Mouse (Mus musculus): Measurements from ENCODE around the gene Hoxd11.

DNA sequence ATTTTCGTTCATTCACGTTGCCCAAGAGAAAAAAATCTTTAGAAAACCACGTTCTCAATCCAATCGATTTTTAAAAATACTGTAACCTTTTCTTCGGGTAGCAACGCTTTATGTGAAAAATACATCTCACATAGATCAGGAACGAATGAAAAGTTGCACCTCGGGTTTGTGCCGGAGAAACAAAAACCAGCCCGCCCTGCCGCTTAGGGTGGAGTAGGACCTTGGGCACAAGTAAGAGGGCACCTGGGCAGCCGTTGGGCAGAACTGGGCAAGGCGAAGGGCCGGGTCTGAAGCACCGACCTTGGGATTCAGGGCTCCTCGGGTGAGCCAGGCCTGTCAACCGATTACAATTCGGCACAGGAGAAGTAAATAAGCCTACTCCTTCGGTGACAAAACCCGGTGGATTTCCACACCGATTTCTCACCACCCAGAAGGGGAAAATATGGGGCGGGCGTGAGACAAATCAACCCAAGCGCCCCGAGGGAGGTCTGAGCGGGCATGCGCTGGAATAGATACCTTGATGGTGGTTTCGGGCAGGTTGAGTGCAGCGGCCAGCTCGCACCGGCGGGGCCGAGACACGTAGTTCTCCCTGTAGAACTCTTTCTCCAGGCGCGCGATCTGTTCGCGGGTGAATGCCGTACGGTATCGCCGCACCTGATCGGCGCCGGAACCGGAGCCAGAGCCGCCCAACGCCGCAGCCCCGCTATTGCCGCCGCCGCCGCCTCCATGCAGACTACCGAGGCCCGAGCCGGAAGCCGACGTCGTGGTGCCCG, 21.9 kb upstream of the Hoxd11 start:
- TF ChIP-seq CTCF (IDR thresholded peaks at IDR 0.05; ENCODE audit: control insufficient read depth, insufficient read depth, insufficient replicate concordance, low read depth, low read length): no peak
- TF ChIP-seq POLR2A (IDR thresholded peaks at IDR 0.05; ENCODE audit: control insufficient read depth, low read depth, low read length): no peak
